Comparison of ENCODE assay signal across 23 mouse cellular contexts in the genomic region with DNA sequence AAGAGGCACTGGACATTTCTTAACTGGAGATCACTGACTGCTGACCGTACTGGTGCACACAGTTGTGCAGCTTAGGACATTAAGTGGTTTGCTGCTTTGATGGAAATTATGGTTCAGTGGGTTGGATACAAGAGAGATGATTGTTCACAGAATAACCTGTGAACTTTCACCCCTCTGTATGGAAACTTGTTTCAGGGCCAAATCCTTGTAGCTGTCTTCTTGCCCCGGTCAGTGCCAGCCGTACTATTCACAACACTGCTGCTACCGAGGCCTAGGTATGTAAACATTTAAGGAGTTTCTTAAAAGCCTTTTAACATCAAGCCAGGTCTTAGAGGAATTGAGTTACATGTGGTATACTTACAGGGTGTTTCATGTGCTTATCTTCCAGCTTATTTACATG.
"Had no signal": no experiment of that assay in that cellular context is flagged by ENCODE, and none has a peak within 500 bp of the region (broad histone marks: within the 10 kb centered on the region; RNA-seq: fewer than 3 reads in every experiment).

No protein-coding gene starts in this region.

- H3K9me3 ChIP-seq: limb, embryonic 10.5 days; limb, embryonic 13.5 days; midbrain, embryonic 12.5 days; midbrain, embryonic 15.5 days; neural tube, embryonic 12.5 days; neural tube, embryonic 15.5 days had no signal

- H3K4me3 ChIP-seq: layer of hippocampus, adult 2 months; limb, embryonic 10.5 days; limb, embryonic 13.5 days; midbrain, embryonic 12.5 days; midbrain, embryonic 15.5 days; neural tube, embryonic 12.5 days; neural tube, embryonic 15.5 days had no signal

- H3K27me3 ChIP-seq: limb, embryonic 13.5 days; midbrain, embryonic 12.5 days; midbrain, embryonic 15.5 days; neural tube, embryonic 12.5 days; neural tube, embryonic 15.5 days had no signal

- H3K27ac ChIP-seq: layer of hippocampus, adult 2 months; limb, embryonic 10.5 days; limb, embryonic 13.5 days; liver, embryonic 14.5 days; macrophage; midbrain, embryonic 12.5 days; midbrain, embryonic 15.5 days; neural tube, embryonic 12.5 days; neural tube, embryonic 15.5 days; stomach, postnatal 0 days had no signal

- H3K4me1 ChIP-seq: limb, embryonic 10.5 days; limb, embryonic 13.5 days; midbrain, embryonic 12.5 days; midbrain, embryonic 15.5 days; neural tube, embryonic 12.5 days; neural tube, embryonic 15.5 days had no signal

- ATAC-seq: hindbrain, embryonic 16.5 days; intestine, postnatal 0 days; liver, postnatal 0 days; lung, postnatal 0 days; midbrain, embryonic 15.5 days had no signal

- DNase-seq: layer of hippocampus, adult 9-11 months; liver; liver, postnatal 0 days; lung, embryonic 14.5 days; right cerebral cortex, adult 18-20 months; right cerebral cortex, postnatal 14 days; right cerebral cortex, postnatal 4 days; thymus, adult 2 months; thymus, postnatal 14 days; thymus, postnatal 4 days had no signal

- H3K9ac ChIP-seq: limb, embryonic 13.5 days; liver, embryonic 14.5 days; liver, postnatal 0 days; lung, embryonic 14.5 days; midbrain, embryonic 12.5 days; midbrain, embryonic 15.5 days; neural tube, embryonic 12.5 days; neural tube, embryonic 15.5 days had no signal

- H3K4me2 ChIP-seq: limb, embryonic 13.5 days; lung, embryonic 14.5 days; midbrain, embryonic 12.5 days; midbrain, embryonic 15.5 days; neural tube, embryonic 12.5 days; neural tube, embryonic 15.5 days had no signal
